Mouse (Mus musculus) kidney, postnatal 10 days (tissue): ENCODE results near the gene Nckap1l.

ENCODE experiments used
- DNase-seq: peaks from one replicate; pipeline ENCODE4 v3.0.0; 2021; ENCODE audit warnings: mixed read lengths

The Nckap1l gene

DNA sequence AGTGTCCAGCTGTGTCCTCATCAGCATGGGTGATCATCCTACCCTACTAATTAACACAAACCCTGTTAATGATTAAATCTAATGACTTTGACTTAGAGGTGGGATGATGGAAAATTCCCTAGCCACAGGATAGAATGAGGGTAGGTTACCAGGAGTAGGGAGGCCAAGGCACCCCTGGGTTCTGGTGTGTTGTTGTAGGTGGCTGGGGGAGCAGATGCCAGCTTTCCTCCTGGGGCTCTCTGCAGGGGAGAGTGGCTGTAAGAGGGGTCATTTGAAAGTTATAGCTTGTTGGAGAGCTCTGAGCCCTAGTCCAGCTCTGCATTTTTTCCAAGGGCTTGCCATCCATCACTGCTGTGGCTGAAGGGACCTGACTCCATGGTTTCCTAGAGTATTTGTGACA is 88.9 kb downstream of the Nckap1l start:
- peak; percentile 44 for DNase-seq

DNA sequence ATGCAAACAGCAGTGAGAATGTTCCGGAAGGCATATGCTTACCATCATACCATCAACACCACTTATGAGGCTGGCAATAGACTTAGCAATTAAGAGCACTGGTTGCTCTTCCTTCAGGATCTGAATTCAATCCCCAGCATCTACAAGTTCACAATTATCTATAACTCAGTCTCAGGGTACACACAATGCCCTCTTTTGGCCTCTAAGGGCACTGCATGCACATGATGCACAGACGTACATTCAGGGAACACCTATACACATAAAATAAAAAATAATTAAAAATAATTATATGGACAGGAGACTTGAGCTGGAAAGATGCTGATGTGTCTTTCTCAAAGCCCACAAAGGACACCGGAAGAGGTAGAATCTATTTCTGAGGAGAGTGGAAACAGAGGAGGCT is 94.4 kb downstream of the Nckap1l start:
- no peak for DNase-seq
